Mouse (Mus musculus): ENCODE measurements around the gene Pdha1. TPM values are rescaled to one million over a fixed set of nuclear protein-coding genes. Genes with fewer than 3 reads are reported as not detected.

Gene Pdha1
- total RNA-seq (2014; rRNA removed) (164 and 181 TPM in 2 replicates), polyA plus RNA-seq (2015; fragmentation: Nextera tagmentation; extraction: Ambion mirVana) (141 and 169 TPM in 2 replicates)

- Histone ChIP-seq H3K27ac (ENCODE audit: low read depth, low read length) (peak within 1 kb of the TSS; percentile 79), H3K4me2 (ENCODE audit: low read depth) (peak within 1 kb of the TSS; percentile 59), H3K27me3 (ENCODE audit: insufficient read depth, low read length) (no peaks in the 10 kb centered on the region), H3K36me3 (ENCODE audit: insufficient read depth) (no peaks in the 10 kb centered on the region), H3K9me3 (ENCODE audit: low read length) (no peaks in the 10 kb centered on the region), H3K9ac (peak within 1 kb of the TSS; percentile 57), H3K4me3 (ENCODE audit: low read depth, low read length) (peak within 1 kb of the TSS; percentile 59), H3K4me1 (ENCODE audit: insufficient read depth) (no peaks in the 10 kb centered on the region; the same call in 1 of the 2 replicates)
- ATAC-seq (peak; percentile 99), DNase-seq (peak; percentile 92)
- 21% methylated on average over 64 of the region's 67 CpGs for WGBS
- no peak for TF ChIP-seq CTCF (IDR thresholded peaks at IDR 0.05; ENCODE audit: low read depth)
Measured at GRCm38 (mm10) chrX:160137861-160138717, at the start of gene Pdha1. Pdha1 (minus strand) TSS chrX:160138413.

GRCm38 (mm10) chrX:160179032-160179431, 40.8 kb upstream of the Pdha1 start:
- Histone ChIP-seq H3K4me1 (ENCODE audit: insufficient read depth) (no peaks in the 10 kb centered on the region), H3K9me3 (ENCODE audit: low read length) (no peaks in the 10 kb centered on the region), H3K4me2 (ENCODE audit: low read depth) (no peak overlapping the region), H3K27ac (ENCODE audit: low read depth, low read length) (no peak overlapping the region), H3K9ac (no peak overlapping the region), H3K36me3 (ENCODE audit: insufficient read depth) (no peaks in the 10 kb centered on the region), H3K27me3 (ENCODE audit: insufficient read depth, low read length) (no peaks in the 10 kb centered on the region), H3K4me3 (ENCODE audit: low read depth, low read length) (no peak overlapping the region)
- 53% methylated on average over 3 of the region's 3 CpGs for WGBS
- TF ChIP-seq CTCF (IDR thresholded peaks at IDR 0.05; ENCODE audit: low read depth): peak; percentile 47
- DNase-seq (no peak), ATAC-seq (no peak)

GRCm38 (mm10) chrX:160170150-160170549, 31.9 kb upstream of the Pdha1 start:
- peak; percentile 71 for TF ChIP-seq CTCF (IDR thresholded peaks at IDR 0.05; ENCODE audit: low read depth)
- peak; percentile 73 for DNase-seq

GRCm38 (mm10) chrX:160166246-160166985, 28.2 kb upstream of the Pdha1 start:
- no peaks in the 10 kb centered on the region for H3K9me3 ChIP-seq (ENCODE audit: low read length)
- DNase-seq (no peak), ATAC-seq (no peak)
- no peak overlapping the region for H3K9ac ChIP-seq
- H3K4me3 ChIP-seq (ENCODE audit: low read depth, low read length): no peak overlapping the region
- no peak overlapping the region for H3K27ac ChIP-seq (ENCODE audit: low read depth, low read length)
- H3K27me3 ChIP-seq (ENCODE audit: insufficient read depth, low read length): no peaks in the 10 kb centered on the region
- WGBS: 38% methylated on average over 6 of the region's 6 CpGs
- H3K36me3 ChIP-seq (ENCODE audit: insufficient read depth): no peaks in the 10 kb centered on the region
- H3K4me2 ChIP-seq (ENCODE audit: low read depth): no peak overlapping the region
- TF ChIP-seq CTCF (IDR thresholded peaks at IDR 0.05; ENCODE audit: low read depth): no peak
- H3K4me1 ChIP-seq (ENCODE audit: insufficient read depth): no peaks in the 10 kb centered on the region

More at GRCm38 (mm10) chrX:160170150-160170549, 31.9 kb upstream of the Pdha1 start:
- WGBS: 17% methylated on average over 2 of the region's 3 CpGs
- Histone ChIP-seq H3K36me3 (ENCODE audit: insufficient read depth) (no peaks in the 10 kb centered on the region), H3K27ac (ENCODE audit: low read depth, low read length) (no peak overlapping the region), H3K9ac (no peak overlapping the region), H3K9me3 (ENCODE audit: low read length) (no peaks in the 10 kb centered on the region), H3K4me2 (ENCODE audit: low read depth) (no peak overlapping the region), H3K4me3 (ENCODE audit: low read depth, low read length) (no peak overlapping the region), H3K27me3 (ENCODE audit: insufficient read depth, low read length) (no peaks in the 10 kb centered on the region), H3K4me1 (ENCODE audit: insufficient read depth) (no peaks in the 10 kb centered on the region)
- no peak for ATAC-seq

- Histone ChIP-seq H3K4me3 (ENCODE audit: low read depth, low read length) (no peak overlapping the region), H3K4me2 (ENCODE audit: low read depth) (no peak overlapping the region), H3K36me3 (ENCODE audit: insufficient read depth) (no peaks in the 10 kb centered on the region), H3K27ac (ENCODE audit: low read depth, low read length) (no peak overlapping the region), H3K27me3 (ENCODE audit: insufficient read depth, low read length) (no peaks in the 10 kb centered on the region), H3K4me1 (ENCODE audit: insufficient read depth) (no peaks in the 10 kb centered on the region), H3K9ac (no peak overlapping the region), H3K9me3 (ENCODE audit: low read length) (no peaks in the 10 kb centered on the region)
- TF ChIP-seq CTCF (IDR thresholded peaks at IDR 0.05; ENCODE audit: low read depth): no peak
- ATAC-seq: no peak
- 87% methylated on average over 3 of the region's 3 CpGs for WGBS
- DNase-seq: no peak
Measured at GRCm38 (mm10) chrX:160164259-160164658, 26.0 kb upstream of the Pdha1 start.

- 51% methylated on average over 4 of the region's 4 CpGs for WGBS
- Histone ChIP-seq H3K9me3 (ENCODE audit: low read length) (no peaks in the 10 kb centered on the region), H3K27me3 (ENCODE audit: insufficient read depth, low read length) (no peaks in the 10 kb centered on the region), H3K36me3 (ENCODE audit: insufficient read depth) (no peaks in the 10 kb centered on the region), H3K27ac (ENCODE audit: low read depth, low read length) (no peak overlapping the region), H3K4me2 (ENCODE audit: low read depth) (no peak overlapping the region), H3K4me3 (ENCODE audit: low read depth, low read length) (no peak overlapping the region), H3K9ac (no peak overlapping the region), H3K4me1 (ENCODE audit: insufficient read depth) (no peaks in the 10 kb centered on the region)
- DNase-seq: peak; percentile 55
- ATAC-seq: no peak
- TF ChIP-seq CTCF (IDR thresholded peaks at IDR 0.05; ENCODE audit: low read depth): peak; percentile 63
Measured at GRCm38 (mm10) chrX:160153147-160153815, 15.1 kb upstream of the Pdha1 start.
